Mouse (Mus musculus) ES-E14 (cell line): Measurements from ENCODE around the gene Tmem151a.

Experiments used
- CHD2 ChIP-seq: IDR thresholded peaks from 2 replicates; pipeline ENCODE4 v1.6.1; 2014; ENCODE audit warnings: mild to moderate bottlenecking, low read depth, low read length, inconsistent platforms
- HCFC1 ChIP-seq: IDR thresholded peaks from 2 replicates; pipeline ENCODE4 v1.6.1; 2012; ENCODE audit warnings: low read length, inconsistent platforms, borderline replicate concordance; ENCODE audit not compliant: insufficient read depth
- MAFK ChIP-seq: IDR thresholded peaks from 2 replicates; pipeline ENCODE4 v1.6.1; 2014; ENCODE audit warnings: mild to moderate bottlenecking, low read depth, low read length, inconsistent platforms; ENCODE audit not compliant: insufficient read depth
- ZC3H11A ChIP-seq: IDR thresholded peaks from 2 replicates; pipeline ENCODE4 v1.6.1; 2012; ENCODE audit warnings: low read depth, mild to moderate bottlenecking, inconsistent platforms, low read length, borderline replicate concordance
- ZNF384 ChIP-seq: IDR thresholded peaks from 2 replicates; pipeline ENCODE4 v1.6.1; 2012; ENCODE audit warnings: low read depth, low read length, inconsistent platforms

GRCm38 (mm10) chr19:5049325-5049724 lies 36.0 kb downstream of the Tmem151a start:
- TF ChIP-seq HCFC1, result no peak
- TF ChIP-seq MAFK, result no peak
- TF ChIP-seq CHD2, result no peak
- no peak for TF ChIP-seq ZC3H11A
- no peak for TF ChIP-seq ZNF384
